Mouse (Mus musculus) C2C12 (cell line): ENCODE measurements at regions not wholly inside any gene's neighbourhood (a gene's known extent, or its start where the extent isn't known, plus 50 kb on each side); places are given as distances from the start of the nearest gene placed in this dataset.

Source experiments
- CTCF ChIP-seq: IDR thresholded peaks from one replicate; pipeline ENCODE4 v1.5.1; 2011; ENCODE audit not compliant: control insufficient read depth, insufficient read depth, insufficient read length
- MAX ChIP-seq: IDR thresholded peaks from one replicate; pipeline ENCODE4 v1.6.1; 2011; ENCODE audit warnings: mild to moderate bottlenecking, control low read depth
- MYOD1 ChIP-seq: IDR thresholded peaks from one replicate; pipeline ENCODE4 v1.6.1; 2011; ENCODE audit warnings: low read depth; ENCODE audit not compliant: control insufficient read depth, insufficient read length
- USF1 ChIP-seq: IDR thresholded peaks from one replicate; pipeline ENCODE4 v1.6.1; 2011; ENCODE audit warnings: low read depth, mild to moderate bottlenecking, control low read depth, moderate library complexity

DNA sequence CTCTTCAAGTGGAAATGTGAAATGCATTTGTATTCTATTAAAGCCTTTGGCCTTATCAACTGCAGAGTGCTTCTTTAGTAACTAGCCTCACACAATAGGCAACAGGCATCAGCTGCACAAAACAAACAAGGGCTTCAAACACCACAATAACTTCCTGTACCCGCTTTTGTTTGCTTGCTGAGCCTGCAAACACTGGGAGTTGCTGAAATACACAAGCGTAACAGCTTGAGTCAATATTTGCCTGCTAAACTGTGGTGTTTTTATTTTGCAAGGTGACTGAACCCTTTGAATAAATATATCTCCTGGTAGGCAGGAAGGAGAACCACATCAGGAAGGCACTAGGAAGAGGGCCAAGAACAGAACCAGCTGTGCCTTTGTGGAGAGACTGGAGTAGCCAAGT lies 195.4 kb upstream of the Aldoart1 start:
- no peak for TF ChIP-seq USF1
- no peak for TF ChIP-seq CTCF
- no peak for TF ChIP-seq MYOD1
- TF ChIP-seq MAX: no peak
